Mouse (Mus musculus) MEL (cell line): ENCODE measurements around the gene Crk.

Source experiments
- CTCF ChIP-seq, 3 experiments: IDR thresholded peaks in 2 of 3; conservative IDR thresholded peaks in 1 of 3; 2 replicates each; pipeline ENCODE4 v1.5.1; 2011 to 2012; ENCODE audit warnings: low read length in 3 of 3, low read depth in 2 of 3, mild to moderate bottlenecking in 2 of 3, improper control_type of control experiment in 1 of 3, inconsistent platforms in 1 of 3, mixed read lengths in 1 of 3, moderate library complexity in 1 of 3; ENCODE audit not compliant: control insufficient read depth in 1 of 3, insufficient read depth in 1 of 3, poor library complexity in 1 of 3, severe bottlenecking in 1 of 3
- ELF1 ChIP-seq: IDR thresholded peaks from 2 replicates; pipeline ENCODE4 v1.6.1; 2014; ENCODE audit warnings: low read depth, mild to moderate bottlenecking, inconsistent platforms, low read length, improper control_type of control experiment, moderate library complexity
- EP300 ChIP-seq, 2 experiments: IDR thresholded peaks; 2 replicates each; pipeline ENCODE4 v1.6.1; 2011; ENCODE audit warnings: improper control_type of control experiment in 2 of 2, low read length in 2 of 2, low read depth in 1 of 2, mild to moderate bottlenecking in 1 of 2
- ETS1 ChIP-seq: IDR thresholded peaks from 2 replicates; pipeline ENCODE4 v1.6.1; 2012; ENCODE audit warnings: low read depth, mild to moderate bottlenecking, inconsistent platforms, low read length, improper control_type of control experiment, moderate library complexity
- GATA1 ChIP-seq: IDR thresholded peaks from 2 replicates; pipeline ENCODE4 v1.6.1; 2011; ENCODE audit warnings: low read depth, low read length, improper control_type of control experiment
- MAFK ChIP-seq: IDR thresholded peaks from 2 replicates; pipeline ENCODE4 v1.6.1; 2011; ENCODE audit warnings: low read depth, mild to moderate bottlenecking, low read length, improper control_type of control experiment, borderline replicate concordance
- MAZ ChIP-seq: IDR thresholded peaks from 2 replicates; pipeline ENCODE4 v1.6.1; 2012; ENCODE audit warnings: low read depth, mild to moderate bottlenecking, inconsistent platforms, low read length, improper control_type of control experiment
- POLR2A ChIP-seq, 2 experiments: IDR thresholded peaks; 2 replicates each; pipeline ENCODE4 v1.6.1; 2011 to 2012; ENCODE audit warnings: low read length in 2 of 2, mild to moderate bottlenecking in 2 of 2, control low read depth in 1 of 2, improper control_type of control experiment in 1 of 2, low read depth in 1 of 2, moderate library complexity in 1 of 2; ENCODE audit not compliant: control insufficient read depth in 1 of 2, insufficient read depth in 1 of 2, poor library complexity in 1 of 2
- POLR2AphosphoS5 ChIP-seq: IDR thresholded peaks from 2 replicates; pipeline ENCODE4 v1.6.1; 2012; ENCODE audit warnings: low read depth, borderline replicate concordance, mild to moderate bottlenecking, inconsistent platforms, low read length, moderate library complexity, mixed read lengths
- RCOR1 ChIP-seq: IDR thresholded peaks from 2 replicates; pipeline ENCODE4 v1.6.1; 2012; ENCODE audit warnings: low read depth, mild to moderate bottlenecking, inconsistent platforms, low read length, improper control_type of control experiment
- TAL1 ChIP-seq: IDR thresholded peaks from 2 replicates; pipeline ENCODE4 v1.6.1; 2012; ENCODE audit warnings: mild to moderate bottlenecking, inconsistent platforms, low read length, moderate library complexity, mixed read lengths
- USF1 ChIP-seq: IDR thresholded peaks from 2 replicates; pipeline ENCODE4 v1.6.1; 2014; ENCODE audit warnings: low read depth, mild to moderate bottlenecking, inconsistent platforms, low read length, improper control_type of control experiment, moderate library complexity
- ZKSCAN1 ChIP-seq: IDR thresholded peaks from 2 replicates; pipeline ENCODE4 v1.6.1; 2012; ENCODE audit warnings: low read depth, mild to moderate bottlenecking, inconsistent platforms, low read length, improper control_type of control experiment, moderate library complexity
- ZNF384 ChIP-seq: IDR thresholded peaks from 2 replicates; pipeline ENCODE4 v1.6.1; 2012; ENCODE audit warnings: low read depth, mild to moderate bottlenecking, inconsistent platforms, low read length, improper control_type of control experiment

GRCm38 (mm10) chr11:75733227-75733940 lies 54.3 kb downstream of the Crk start:
- TF ChIP-seq ZKSCAN1 (no peak), ELF1 (no peak), EP300 (IDR thresholded peaks at IDR 0.05; ENCODE audit: low read depth in 1 of 2, low read length in 2 of 2) (no peak), POLR2A (IDR thresholded peaks at IDR 0.05; ENCODE audit: control insufficient read depth in 1 of 2, insufficient read depth in 1 of 2, low read depth in 1 of 2, low read length in 2 of 2, poor library complexity in 1 of 2) (no peak), MAZ (peak; percentile 24; the same call in 1 of the 2 replicates), ZNF384 (no peak), CTCF (IDR thresholded peaks at IDR 0.05 in 2 of 3, conservative IDR thresholded peaks at IDR 0.05 in 1 of 3; ENCODE audit: control insufficient read depth in 1 of 3, insufficient read depth in 1 of 3, low read depth in 2 of 3, low read length in 3 of 3, poor library complexity in 1 of 3, severe bottlenecking in 1 of 3) (no peak), ETS1 (no peak), TAL1 (no peak), RCOR1 (peak; percentile 69), USF1 (no peak), POLR2AphosphoS5 (no peak), GATA1 (no peak), MAFK (no peak)
